8 mouse cellular contexts compared by ENCODE assay signal in the genomic region with DNA sequence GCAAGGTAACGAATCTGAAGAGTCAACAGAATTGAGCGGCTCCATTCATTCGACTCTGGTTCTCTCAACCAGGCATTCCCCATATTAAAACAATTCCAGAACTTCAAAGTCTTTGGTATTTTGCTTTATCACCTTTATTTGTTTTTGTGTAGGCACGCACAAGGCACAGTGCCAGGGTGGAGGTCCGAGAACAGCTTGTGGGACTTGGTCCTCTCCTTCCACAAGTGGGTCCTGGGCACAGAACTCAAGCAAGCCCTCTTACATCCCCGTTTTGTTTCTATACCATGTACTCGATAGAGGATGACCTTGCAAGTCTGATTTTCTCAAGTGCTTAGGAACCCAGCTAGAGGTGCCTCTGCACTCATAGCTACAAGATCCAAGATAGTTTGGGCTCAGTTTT. TPM values are rescaled to one million over a fixed set of nuclear protein-coding genes. Genes with fewer than 3 reads are reported as not detected.
A peak's percentile ranks its signal among the peaks of the same experiment; 100 is the strongest.
DNase-seq lines count a peak whose midpoint lies in the region; ATAC-seq and TF ChIP-seq lines count a peak whose summit lies in the region.

No protein-coding gene starts in this region.

- no peak for TF ChIP-seq POLR2A in thymus, adult 2 months (IDR thresholded peaks at IDR 0.05; ENCODE audit: control insufficient read depth, extremely low read depth, insufficient read depth, low read length, poor library complexity)

- peak overlapping the region; percentile 68 for H3K27ac ChIP-seq in gastrocnemius, adult 2 months
- H3K27ac ChIP-seq in thymus, adult 2 months (ENCODE audit: control insufficient read depth, insufficient read depth, low read length) = no peak overlapping the region
- peak overlapping the region; percentile 20; the same call in 1 of the 2 replicates for H3K27ac ChIP-seq in liver, embryonic 13.5 days

- H3K4me1 ChIP-seq in thymus, adult 2 months (replicated peaks; ENCODE audit: control insufficient read depth, insufficient read depth, low read length) = peaks cover 43% of the 10 kb centered on the region
- H3K4me1 ChIP-seq in liver, embryonic 13.5 days (replicated peaks) = peaks cover 45% of the 10 kb centered on the region

- H3K9ac ChIP-seq in liver, embryonic 13.5 days = peak overlapping the region; percentile 37; the same call in 1 of the 2 replicates

- no peaks in the 10 kb centered on the region for H3K36me3 ChIP-seq in thymus, adult 2 months (ENCODE audit: control insufficient read depth, insufficient read depth, low read length)
- H3K36me3 ChIP-seq in liver, embryonic 13.5 days = 0 out of 2 replicates have a peak, but pooled peaks cover 2% of the 10 kb centered on the region

- 55% methylated on average over 7 of the region's 7 CpGs for WGBS in thymus, adult 2 months
- 20% methylated on average over 7 of the region's 7 CpGs for WGBS in liver, embryonic 13.5 days (ENCODE audit: insufficient replicate concordance)

- ATAC-seq in liver, embryonic 13.5 days (ENCODE audit: low read depth) = no peak
- no peak for ATAC-seq in granulocyte monocyte progenitor cell, adult 5-6 weeks (replicated peaks; ENCODE audit: poor library complexity, severe bottlenecking)

- peak overlapping the region; percentile 71 for H3K4me2 ChIP-seq in liver, embryonic 13.5 days

- intact Hi-C loops in gastrocnemius, adult 2 months (cut with DNase I) = no loop called here
- intact Hi-C loops in gastrocnemius, postnatal 14 days (cut with DNase I; ENCODE audit: low total_unique reads) = loop anchor here (5.0 kb wide), 1 partner anchor 59 kb away; no protein-coding TSS in a partner anchor

- H3K9me3 ChIP-seq in liver, embryonic 13.5 days (replicated peaks) = no peaks in the 10 kb centered on the region

- H3K4me3 ChIP-seq in gastrocnemius, adult 2 months = peak overlapping the region; percentile 78
- peak overlapping the region; percentile 47 for H3K4me3 ChIP-seq in thymus, adult 2 months (ENCODE audit: control insufficient read depth, insufficient read depth, low read length)
- H3K4me3 ChIP-seq in liver, embryonic 13.5 days (replicated peaks) = peak overlapping the region; percentile 61

- peaks cover 22% of the 10 kb centered on the region for H3K27me3 ChIP-seq in thymus, adult 2 months (ENCODE audit: control insufficient read depth, insufficient read depth, low read length)
- H3K27me3 ChIP-seq in liver, embryonic 13.5 days = peaks cover 69% of the 10 kb centered on the region

- no peak for DNase-seq in gastrocnemius, adult 2 months
- DNase-seq in gastrocnemius, postnatal 14 days = no peak
- DNase-seq in thymus, adult 2 months = no peak
- no peak for DNase-seq in thymus, postnatal 4 days
- no peak for DNase-seq in liver, embryonic 13.5 days
- no peak for DNase-seq in layer of hippocampus, postnatal 25 days (ENCODE audit: extremely low spot score in 1 of 2, low spot score in 1 of 2)
- no peak for DNase-seq in T-cell, adult 2 months (ENCODE audit: low spot score)

- TF ChIP-seq CTCF in gastrocnemius, adult 2 months (IDR thresholded peaks at IDR 0.05) = no peak
- no peak for TF ChIP-seq CTCF in thymus, adult 2 months (IDR thresholded peaks at IDR 0.05; ENCODE audit: borderline replicate concordance, control insufficient read depth, extremely low read depth, insufficient read depth, low read length, poor library complexity)

RNA-seq across cellular contexts. Expression of gene Esrp2, which starts 1.8 kb away (rescaled TPM):
- not detected for total RNA-seq in gastrocnemius, adult 2 months (2021)
- not detected for total RNA-seq in gastrocnemius, postnatal 14 days (2021)
- 24.5 and 29.9 TPM in 2 replicates for polyA plus RNA-seq in thymus, adult 2 months (2012; rRNA removed)
- 6.2 and 7.7 TPM in 2 replicates for polyA plus RNA-seq in liver, embryonic 13.5 days (2015; fragmentation: Nextera tagmentation; extraction: Ambion mirVana)
- not detected in 2 replicates for total RNA-seq in granulocyte monocyte progenitor cell, adult 5-6 weeks (2014; fragmentation: Nextera tagmentation)
- not detected in 2 replicates for total RNA-seq in granulocyte monocyte progenitor cell, adult 5-6 weeks (2017)
- total RNA-seq in layer of hippocampus, postnatal 25 days (2021) = under 1 TPM in 1 of 2 experiments, not detected in 1; 0.07 TPM

RNA-seq across cellular contexts. Expression of gene Pla2g15, which starts 11.6 kb away (rescaled TPM):
- 1 to 10 TPM; 3.5 TPM for total RNA-seq in gastrocnemius, adult 2 months (2021)
- total RNA-seq in gastrocnemius, postnatal 14 days (2021) = 1 to 10 TPM; 4.5 to 5.0 TPM
- 17.4 and 18.2 TPM in 2 replicates for polyA plus RNA-seq in thymus, adult 2 months (2012; rRNA removed)
- 6.9 and 8.3 TPM in 2 replicates for polyA plus RNA-seq in liver, embryonic 13.5 days (2015; fragmentation: Nextera tagmentation; extraction: Ambion mirVana)
- total RNA-seq in granulocyte monocyte progenitor cell, adult 5-6 weeks (2014; fragmentation: Nextera tagmentation) = 22.9 and 35.4 TPM in 2 replicates
- 12.9 and 17.9 TPM in 2 replicates for total RNA-seq in granulocyte monocyte progenitor cell, adult 5-6 weeks (2017)
- total RNA-seq in layer of hippocampus, postnatal 25 days (2021) = 10 to 100 TPM; 19.4 to 23.1 TPM

RNA-seq across cellular contexts. Expression of gene Slc7a6, which starts 30.0 kb away (rescaled TPM):
- 10 to 100 TPM; 10.5 to 11.5 TPM for total RNA-seq in gastrocnemius, adult 2 months (2021)
- total RNA-seq in gastrocnemius, postnatal 14 days (2021) = 1 to 10 TPM; 6.1 to 7.0 TPM
- polyA plus RNA-seq in thymus, adult 2 months (2012; rRNA removed) = 96.3 and 103 TPM in 2 replicates
- polyA plus RNA-seq in liver, embryonic 13.5 days (2015; fragmentation: Nextera tagmentation; extraction: Ambion mirVana) = 10.5 and 14.0 TPM in 2 replicates
- 29.6 and 30.3 TPM in 2 replicates for total RNA-seq in granulocyte monocyte progenitor cell, adult 5-6 weeks (2014; fragmentation: Nextera tagmentation)
- total RNA-seq in granulocyte monocyte progenitor cell, adult 5-6 weeks (2017) = 21.9 and 31.5 TPM in 2 replicates
- total RNA-seq in layer of hippocampus, postnatal 25 days (2021) = 10 to 100 TPM; 19.8 to 24.9 TPM
